Mouse (Mus musculus) myocyte (in vitro differentiated cells): ENCODE results near the gene Fto.

Experiments
- E2F4 ChIP-seq: IDR thresholded peaks from one replicate; pipeline ENCODE4 v1.6.1; 2011; ENCODE audit warnings: mild to moderate bottlenecking, control low read depth, moderate library complexity; ENCODE audit not compliant: insufficient read depth
- MAX ChIP-seq: IDR thresholded peaks from one replicate; pipeline ENCODE4 v1.6.1; 2011; ENCODE audit warnings: low read depth, mild to moderate bottlenecking, control low read depth
- POLR2A ChIP-seq: IDR thresholded peaks from one replicate; pipeline ENCODE4 v1.6.1; 2011; ENCODE audit warnings: low read depth, mild to moderate bottlenecking, control low read depth, moderate library complexity; ENCODE audit not compliant: insufficient read length
- TCF12 ChIP-seq: IDR thresholded peaks from one replicate; pipeline ENCODE4 v1.6.1; 2011; ENCODE audit warnings: mild to moderate bottlenecking, control low read depth; ENCODE audit not compliant: poor library complexity, insufficient read depth, severe bottlenecking
- USF1 ChIP-seq: IDR thresholded peaks from one replicate; pipeline ENCODE4 v1.6.1; 2011; ENCODE audit warnings: low read depth, mild to moderate bottlenecking, control low read depth, moderate library complexity

DNA sequence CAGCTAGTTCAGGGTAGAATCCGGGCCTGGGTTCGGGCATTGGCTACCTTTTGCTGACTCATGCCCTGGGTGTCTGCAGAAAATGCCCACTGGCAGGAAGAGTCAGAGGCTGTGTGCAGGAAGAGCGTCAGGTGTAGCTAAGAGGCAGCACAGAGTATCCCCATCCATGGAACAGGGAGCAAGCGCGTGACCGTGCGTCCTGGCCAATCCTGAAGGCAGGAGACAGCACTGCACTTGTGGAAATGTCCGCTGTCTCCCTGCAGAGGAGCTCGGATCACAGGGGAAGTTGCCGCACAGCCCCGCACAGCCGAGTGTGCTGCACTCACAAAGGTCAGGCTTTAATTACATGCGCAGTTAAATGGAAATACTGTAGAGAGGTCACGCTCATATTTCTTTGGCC lies 316.3 kb downstream of the Fto start:
- TF ChIP-seq TCF12 = no peak
- TF ChIP-seq USF1 = no peak
- TF ChIP-seq MAX = no peak
- TF ChIP-seq E2F4 = no peak
- TF ChIP-seq POLR2A = no peak
